Mouse (Mus musculus) lung, postnatal 4 days (tissue): Measurements from ENCODE around the gene Lypd8.
"Not testable (repeated sequence)": the region's sequence is repeated elsewhere in the genome, so short reads cannot be mapped to it uniquely, and the experiment has no call there.

Experiments
- DNase-seq, 2 experiments: peaks; one replicate each; pipeline ENCODE4 v3.0.0; 2021

The Lypd8 gene

DNA sequence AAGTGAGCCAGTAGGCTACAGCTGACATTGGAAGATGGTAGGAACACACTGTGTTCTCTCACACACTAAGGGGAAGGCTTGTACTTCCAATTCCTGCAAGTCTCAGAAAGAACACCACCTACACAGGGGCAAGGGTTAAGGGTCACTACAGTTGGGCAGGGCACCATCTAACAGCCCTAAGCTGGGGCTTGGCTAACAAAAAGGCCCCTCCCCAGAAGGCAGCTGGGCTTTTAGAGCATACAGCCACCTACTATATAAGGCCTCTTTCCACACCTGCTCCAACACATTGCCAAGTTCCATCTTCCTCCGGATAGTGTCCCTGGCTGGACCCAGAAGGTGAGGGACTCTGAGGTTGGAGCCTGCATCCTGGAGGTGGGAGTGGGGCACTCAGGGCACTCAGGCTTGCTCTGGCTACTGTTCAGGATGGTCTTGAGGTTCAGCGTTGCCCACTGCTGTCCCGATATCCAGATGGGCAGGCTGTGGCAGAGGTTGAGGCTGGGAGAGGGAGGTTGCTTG lies at the start of gene Lypd8:
Gene Lypd8, plus strand, starts transcription at position 281 of the 516 bp plus-strand sequence.
- no peak for DNase-seq

DNA sequence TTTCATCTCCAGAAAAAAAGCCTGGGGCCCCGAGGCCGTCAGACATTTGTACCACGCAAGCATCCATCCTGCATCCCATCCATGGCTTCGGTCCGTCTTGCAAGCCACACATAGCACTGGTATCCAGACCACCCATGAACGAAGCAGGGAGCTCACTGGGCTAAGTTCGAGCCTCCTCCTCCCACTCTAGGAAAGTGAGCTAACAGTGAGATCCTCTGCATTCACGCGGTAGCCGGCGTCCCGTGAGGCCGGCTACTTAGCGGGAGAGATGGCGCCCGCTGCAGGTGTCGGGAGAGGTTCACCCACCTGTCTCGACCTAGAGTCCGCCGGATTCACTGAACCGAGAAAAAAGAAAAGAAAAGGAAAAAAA lies 49.0 kb upstream of the Lypd8 start:
- no peak for DNase-seq

DNA sequence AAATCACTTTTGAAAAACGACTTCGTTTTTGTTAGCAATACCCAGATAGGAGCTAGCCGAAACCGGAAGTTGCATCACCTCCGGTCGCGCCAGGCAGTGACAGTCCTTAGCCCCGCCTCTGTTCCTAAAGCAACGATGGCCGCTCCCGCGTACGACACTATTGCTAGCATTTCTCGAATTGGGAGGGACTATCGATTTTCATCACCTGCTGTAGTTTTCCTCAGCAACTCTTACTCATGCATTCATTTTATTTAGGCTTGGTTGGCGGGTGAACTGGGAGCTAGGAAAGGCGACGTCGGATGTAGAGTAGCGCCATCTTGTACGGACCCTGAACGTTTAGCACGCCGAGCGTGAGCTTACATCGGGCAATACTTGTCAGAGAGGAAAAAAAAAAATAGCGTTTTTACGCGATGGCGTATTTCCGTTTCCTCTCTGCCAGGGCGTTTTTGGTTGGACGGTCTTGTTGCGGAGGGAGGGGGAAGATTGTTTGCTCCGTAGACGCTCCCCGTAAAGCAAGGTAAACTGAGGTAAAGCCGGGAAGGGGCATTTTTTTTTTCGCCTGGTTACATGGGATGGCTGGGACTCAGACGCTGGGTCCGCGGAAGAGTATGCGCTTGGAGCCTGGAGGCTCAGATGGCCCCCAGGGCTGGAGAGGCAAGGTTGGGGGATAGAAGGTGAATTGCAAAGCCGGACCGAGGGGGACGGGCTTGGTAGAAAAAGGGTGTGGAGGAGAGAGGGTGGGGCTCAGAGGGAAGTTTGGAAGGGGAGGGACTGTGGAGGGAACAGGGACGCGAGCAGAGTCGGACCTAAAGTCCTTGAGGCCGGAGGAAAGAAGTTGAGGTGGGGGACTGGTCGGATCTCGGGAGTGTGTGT lies 48.3 kb upstream of the Lypd8 start, which contains the start of the genes Zfp672 and Sh3bp5l:
Gene Zfp672, minus strand, starts transcription at position 64 of the 873 bp plus-strand sequence.
Gene Sh3bp5l, plus strand, starts transcription at position 449 of the 873 bp plus-strand sequence.
- peak; percentile 91 for DNase-seq

DNA sequence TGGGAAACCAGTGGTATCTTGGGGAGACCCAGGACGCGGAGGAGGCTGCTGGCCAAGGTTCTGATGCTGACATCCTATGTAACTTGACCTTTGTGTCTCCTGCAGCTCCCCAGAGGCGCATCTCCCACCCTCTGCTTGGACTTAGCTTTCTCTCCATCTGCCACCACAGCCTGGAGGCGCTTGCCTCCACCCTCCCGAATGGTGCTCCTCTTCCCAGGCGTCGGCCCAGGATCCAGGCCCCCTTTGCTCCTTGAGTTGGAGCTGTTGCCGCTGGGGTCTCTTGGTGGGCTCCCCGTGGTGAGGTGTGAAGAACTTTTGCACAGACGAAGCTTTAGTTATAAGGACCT lies 47.7 kb upstream of the Lypd8 start:
- DNase-seq = no peak

- DNase-seq = no peak
Measured at GRCm38 (mm10) chr11:58331546-58331945, 47.3 kb upstream of the Lypd8 start.

GRCm38 (mm10) chr11:58334746-58335145 lies 44.1 kb upstream of the Lypd8 start:
- DNase-seq = peak; percentile 34 to 70

- DNase-seq = no peak
Measured at GRCm38 (mm10) chr11:58346745-58347144, 32.1 kb upstream of the Lypd8 start.

GRCm38 (mm10) chr11:58350628-58351027 lies 28.2 kb upstream of the Lypd8 start:
- DNase-seq = no peak

GRCm38 (mm10) chr11:58351179-58351578 lies 27.7 kb upstream of the Lypd8 start:
- DNase-seq = no peak

GRCm38 (mm10) chr11:58352681-58353548 lies 25.9 kb upstream of the Lypd8 start:
- no peak for DNase-seq

- no peak for DNase-seq
Measured at GRCm38 (mm10) chr11:58353709-58354108, 25.1 kb upstream of the Lypd8 start.

DNA sequence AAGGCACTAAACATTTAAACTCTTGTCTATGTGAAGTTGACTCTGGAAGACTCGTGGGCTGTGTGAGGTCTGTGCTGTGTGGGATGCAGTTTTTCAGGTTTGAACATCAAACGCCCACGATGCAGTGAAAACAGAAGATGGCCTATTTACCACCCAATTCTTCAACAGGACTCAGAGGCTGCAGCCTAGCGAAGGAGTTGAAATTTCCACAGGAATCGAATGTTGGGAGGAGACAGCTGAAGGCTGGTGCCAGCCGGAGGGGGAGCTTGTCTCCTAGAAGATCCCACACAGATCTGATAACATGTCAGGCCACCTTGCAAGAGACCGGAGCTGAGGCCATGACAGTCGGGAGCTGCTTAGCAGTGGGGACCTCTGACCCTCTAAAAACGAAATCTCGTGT lies 24.4 kb upstream of the Lypd8 start:
- DNase-seq = no peak

DNA sequence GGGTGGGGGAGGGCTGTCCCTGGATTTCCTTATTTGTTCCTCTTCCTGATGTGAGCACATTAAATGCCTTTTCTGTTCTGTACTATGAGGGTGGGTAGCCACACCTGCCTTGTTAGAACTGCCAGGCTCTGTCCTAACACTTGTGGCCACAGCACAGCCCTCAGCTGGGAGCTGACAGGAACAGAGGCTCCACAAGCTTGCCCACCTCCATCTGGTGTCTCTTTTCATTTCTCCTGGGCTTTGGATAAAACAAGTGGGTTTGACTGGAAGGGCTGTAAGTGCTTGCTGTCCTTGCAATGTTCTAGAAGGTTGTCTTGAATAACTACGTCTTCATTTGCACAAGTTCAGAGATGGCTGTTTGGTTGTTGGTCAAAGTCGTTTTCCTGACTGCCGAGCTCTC lies 23.9 kb upstream of the Lypd8 start:
- no peak for DNase-seq

DNA sequence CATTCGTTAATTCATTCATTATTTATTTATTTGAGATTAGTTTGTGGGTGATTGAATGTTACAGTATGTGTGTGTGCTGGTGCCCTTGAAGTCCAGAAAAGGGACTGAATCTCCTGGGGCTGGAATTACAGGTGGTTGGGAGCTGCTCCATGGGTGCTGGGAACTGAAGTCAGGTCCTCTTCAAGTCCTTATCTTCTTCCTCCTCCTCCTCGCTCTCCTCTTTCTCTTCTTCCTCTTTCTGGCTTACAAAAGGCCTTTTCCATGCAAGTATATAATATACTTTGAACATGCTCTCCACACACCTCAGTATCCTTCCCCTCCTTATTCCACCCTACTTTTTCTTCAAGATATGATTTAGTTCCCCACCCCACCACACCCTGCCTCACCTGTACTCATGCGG lies 21.8 kb upstream of the Lypd8 start:
- DNase-seq = no peak

GRCm38 (mm10) chr11:58357844-58358534 lies 20.9 kb upstream of the Lypd8 start:
- no peak for DNase-seq

GRCm38 (mm10) chr11:58362562-58362961 lies 16.3 kb upstream of the Lypd8 start:
- not testable (repeated sequence) for DNase-seq

- DNase-seq = no peak
Measured at GRCm38 (mm10) chr11:58364454-58364853, 14.4 kb upstream of the Lypd8 start.

GRCm38 (mm10) chr11:58366191-58366590 lies 12.7 kb upstream of the Lypd8 start:
- DNase-seq = not testable (repeated sequence)

DNA sequence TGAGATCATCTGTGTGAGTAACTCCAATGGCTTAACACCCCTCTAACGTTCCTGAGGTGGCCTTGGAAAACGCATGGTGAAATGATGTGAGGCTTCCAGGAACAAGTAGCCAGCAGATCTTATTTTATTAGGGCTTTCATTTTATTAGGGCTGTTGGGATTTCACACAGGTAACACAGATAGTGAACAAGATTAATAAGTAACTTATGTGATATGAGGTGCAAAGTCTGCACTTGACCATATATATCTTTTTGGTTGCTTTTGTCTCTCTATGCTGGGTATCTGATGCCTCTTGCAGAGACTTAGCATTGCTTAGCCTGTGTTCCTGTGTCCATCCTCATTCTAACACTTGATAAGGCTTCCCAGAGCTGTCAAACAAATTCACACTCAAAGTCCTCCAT lies 1.6 kb upstream of the Lypd8 start:
- no peak for DNase-seq

DNA sequence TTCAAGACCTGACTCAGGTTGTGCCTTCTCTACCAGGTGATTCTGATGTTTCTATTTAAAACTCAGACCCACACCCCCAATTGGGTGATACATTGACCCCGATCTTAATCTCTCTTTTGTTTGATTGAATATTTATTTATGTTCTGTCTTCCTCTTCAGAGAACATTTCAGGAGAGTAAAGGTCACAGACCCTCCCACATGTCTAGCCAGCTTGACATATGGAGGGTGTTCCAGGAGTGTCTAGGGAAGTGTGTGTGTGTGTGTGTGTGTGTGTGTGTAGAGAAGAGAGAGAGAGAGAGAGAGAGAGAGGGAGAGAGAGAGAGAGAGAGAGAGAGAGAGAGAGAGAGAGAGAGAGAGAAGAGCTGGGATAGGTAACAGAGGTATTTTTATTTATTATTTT lies 1.2 kb upstream of the Lypd8 start:
- DNase-seq = no peak

- no peak for DNase-seq
Measured at GRCm38 (mm10) chr11:58379516-58379915, 673 bp downstream of the Lypd8 start.

GRCm38 (mm10) chr11:58382471-58382870 lies 3.6 kb downstream of the Lypd8 start:
- no peak for DNase-seq
